Mouse (Mus musculus): ENCODE measurements around the gene Smlr1.

DNA sequence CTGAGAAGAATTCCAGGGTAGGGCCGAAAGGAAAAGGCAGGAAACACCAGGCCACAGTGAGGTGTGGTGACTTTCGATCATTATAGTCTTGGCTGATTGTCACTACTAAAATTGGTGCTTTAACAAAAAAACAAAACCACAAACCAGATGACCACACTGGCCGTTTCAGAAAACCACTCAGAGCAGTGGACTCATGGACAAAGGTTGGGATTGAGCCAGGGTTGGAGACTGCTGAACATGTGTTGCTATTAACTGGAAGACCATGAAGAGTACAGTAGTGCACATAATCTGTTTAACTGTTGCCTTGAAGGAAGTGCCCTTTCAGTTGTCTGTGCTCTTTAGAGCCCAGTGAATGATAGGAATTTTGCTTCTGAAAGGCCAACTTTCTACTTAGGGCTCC lies 8.9 kb downstream of the Smlr1 start:
- no peak for TF ChIP-seq POLR2A (IDR thresholded peaks at IDR 0.05; ENCODE audit: low read depth, low read length)
- TF ChIP-seq CTCF (IDR thresholded peaks at IDR 0.05; ENCODE audit: extremely low read depth, insufficient read length, insufficient replicate concordance, low read depth, low read length), result no peak

Measured in small intestine, adult 2 months (tissue).